Mouse (Mus musculus) regulatory T cell (primary cell): ENCODE data around the gene Lactbl1.

Experiments used
- in situ Hi-C: fragments of 300-600 bp; cut with MboI, MseI; formaldehyde crosslinking; loops from one replicate; pipeline ENCODE4 v1.15.1; 2025; ENCODE audit warnings: high pct_unique_total_duplicates

The Lactbl1 gene

DNA sequence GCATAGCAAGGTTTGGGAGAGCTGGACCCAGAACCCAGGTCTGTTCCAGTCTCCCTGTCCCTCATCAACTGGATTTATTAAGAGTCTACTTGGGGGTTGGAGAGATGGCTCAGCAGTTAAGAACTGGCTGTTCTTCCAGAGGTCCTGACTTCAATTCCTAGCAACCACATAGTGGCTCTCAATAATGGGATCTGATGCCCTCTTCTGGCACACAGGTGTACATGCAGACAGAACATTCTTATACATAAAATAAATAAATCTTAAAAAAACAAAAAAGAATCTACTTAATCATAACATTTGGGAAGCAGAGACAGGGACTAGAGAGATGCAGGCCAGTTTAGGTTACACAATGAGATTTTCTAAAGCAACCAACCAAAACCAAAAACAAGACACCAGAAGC is 13.6 kb downstream of the Lactbl1 start:
- in situ Hi-C loops, result no loop called here

DNA sequence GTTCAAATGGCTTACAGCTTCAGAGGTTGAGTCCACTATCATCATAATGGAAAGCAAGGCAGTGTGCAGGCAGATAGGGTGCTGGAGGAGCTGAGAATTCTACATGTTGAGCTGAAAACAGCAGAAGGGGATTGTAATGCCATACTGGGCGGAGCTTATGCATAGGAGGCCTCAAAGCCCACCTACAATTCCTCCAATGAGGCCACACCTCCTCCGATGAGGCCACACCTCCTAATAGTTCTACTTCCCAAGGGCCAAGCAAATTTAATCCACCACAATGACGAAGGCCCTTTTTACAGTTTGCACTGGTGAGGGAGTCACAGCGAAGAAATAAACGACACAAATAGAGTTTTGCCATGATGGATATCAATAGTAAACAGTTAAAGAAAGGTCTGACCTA is 14.1 kb downstream of the Lactbl1 start:
- in situ Hi-C loops, result no loop called here

- in situ Hi-C loops, result no loop called here
These were observed 14.7 kb downstream of the Lactbl1 start for GRCm38 (mm10) chr4:136636983-136637562.

- in situ Hi-C loops, result no loop called here
These were observed 15.3 kb downstream of the Lactbl1 start for GRCm38 (mm10) chr4:136637563-136638229.

DNA sequence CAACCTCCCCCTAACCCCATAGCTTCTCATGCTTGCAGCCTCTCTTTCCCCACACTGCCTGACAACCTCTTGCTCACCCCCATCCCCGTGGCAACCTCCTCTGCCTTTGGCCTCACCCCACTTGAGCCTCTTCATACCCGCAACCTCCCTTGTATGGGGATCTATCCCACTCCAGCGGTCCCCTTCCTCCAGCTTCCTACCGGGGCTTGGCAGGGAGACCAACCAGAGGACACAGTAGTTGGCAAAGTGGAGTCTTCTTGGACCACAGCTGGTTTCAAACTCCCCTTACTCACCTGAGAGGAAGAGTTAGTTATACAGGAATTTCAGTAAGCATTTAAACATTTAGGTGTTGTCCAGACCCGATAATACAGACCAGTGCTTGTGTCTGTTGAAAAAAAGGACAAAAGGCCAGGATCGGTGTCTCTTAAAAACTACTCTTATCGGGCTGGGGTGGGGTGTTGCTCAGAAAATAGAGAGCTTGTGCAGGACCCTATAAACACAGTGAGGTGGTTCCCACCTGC is 15.9 kb downstream of the Lactbl1 start:
- in situ Hi-C loops, result no loop called here

GRCm38 (mm10) chr4:136638890-136639289 is 16.5 kb downstream of the Lactbl1 start:
- in situ Hi-C loops, result no loop called here

DNA sequence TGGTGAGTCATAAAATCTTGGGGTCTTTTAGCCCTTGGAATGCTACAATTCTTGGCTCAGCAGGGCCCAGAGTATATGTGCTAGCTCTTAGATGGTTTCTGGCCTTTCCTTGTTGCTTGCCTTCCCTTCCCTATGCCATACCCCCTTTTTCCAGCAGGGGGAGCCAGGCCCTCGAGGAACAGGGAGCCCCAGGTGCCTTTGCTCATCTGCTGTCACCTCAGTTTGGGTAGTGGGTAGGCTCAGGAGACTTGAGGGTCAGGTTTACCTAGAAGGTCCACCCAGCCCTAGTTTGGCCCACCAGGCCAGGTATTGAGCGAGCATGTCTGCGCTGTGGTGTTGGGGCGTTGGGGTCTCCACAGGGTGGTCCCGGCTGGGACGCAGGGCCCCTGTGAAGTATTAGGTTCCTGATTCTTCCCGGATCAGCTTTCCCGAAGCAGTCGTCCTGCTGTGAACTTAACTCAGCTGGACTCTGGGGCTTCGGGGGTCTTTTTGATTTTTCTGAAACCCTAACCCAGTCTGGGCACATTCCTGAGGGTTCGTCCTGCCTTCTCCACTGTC is 26.6 kb downstream of the Lactbl1 start:
- in situ Hi-C loops, result no loop called here

DNA sequence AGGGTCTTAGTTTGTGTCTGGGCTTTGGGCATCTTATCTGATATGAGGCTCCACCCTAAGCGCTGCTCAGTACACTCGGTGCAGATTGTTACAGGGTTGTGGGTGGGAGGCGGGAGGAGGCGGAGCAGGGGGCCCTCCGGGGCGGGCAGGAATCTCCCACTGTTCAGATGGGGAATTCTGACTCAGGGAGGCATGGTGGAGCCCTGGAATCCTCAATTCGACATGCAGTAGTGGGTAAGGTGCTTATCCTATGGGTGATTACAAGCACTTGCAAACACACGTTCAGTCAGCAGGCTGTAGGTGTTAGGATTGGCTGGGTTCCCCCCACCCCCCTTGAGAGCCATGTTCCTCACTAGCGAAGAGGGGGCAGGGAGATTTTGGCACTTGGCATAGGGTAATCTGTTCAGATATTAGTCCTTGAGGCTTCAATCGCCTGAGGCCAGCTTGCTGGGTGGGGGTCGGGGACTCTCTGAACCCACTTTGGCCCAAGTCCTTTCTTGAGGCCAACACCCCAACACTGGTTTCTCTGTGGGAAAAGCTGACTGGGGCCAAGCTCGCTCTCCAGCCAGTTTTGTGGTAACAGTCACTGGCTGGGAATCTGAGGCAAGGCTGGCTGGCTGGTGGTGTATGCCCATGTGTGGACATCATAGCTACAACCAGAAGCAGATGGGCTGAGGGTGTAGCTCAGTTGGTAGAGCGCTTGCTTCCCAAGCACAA is 27.2 kb downstream of the Lactbl1 start:
- in situ Hi-C loops, result loop anchor here (25.0 kb wide), 1 partner anchor 1662 kb away; no protein-coding TSS in a partner anchor

- in situ Hi-C loops, result loop anchor here (25.0 kb wide), 1 partner anchor 1663 kb away; no protein-coding TSS in a partner anchor
These were observed 27.8 kb downstream of the Lactbl1 start for GRCm38 (mm10) chr4:136650261-136650660.

GRCm38 (mm10) chr4:136651357-136651811 is 29.0 kb downstream of the Lactbl1 start:
- in situ Hi-C loops, result loop anchor here (25.0 kb wide), 1 partner anchor 1664 kb away; no protein-coding TSS in a partner anchor

DNA sequence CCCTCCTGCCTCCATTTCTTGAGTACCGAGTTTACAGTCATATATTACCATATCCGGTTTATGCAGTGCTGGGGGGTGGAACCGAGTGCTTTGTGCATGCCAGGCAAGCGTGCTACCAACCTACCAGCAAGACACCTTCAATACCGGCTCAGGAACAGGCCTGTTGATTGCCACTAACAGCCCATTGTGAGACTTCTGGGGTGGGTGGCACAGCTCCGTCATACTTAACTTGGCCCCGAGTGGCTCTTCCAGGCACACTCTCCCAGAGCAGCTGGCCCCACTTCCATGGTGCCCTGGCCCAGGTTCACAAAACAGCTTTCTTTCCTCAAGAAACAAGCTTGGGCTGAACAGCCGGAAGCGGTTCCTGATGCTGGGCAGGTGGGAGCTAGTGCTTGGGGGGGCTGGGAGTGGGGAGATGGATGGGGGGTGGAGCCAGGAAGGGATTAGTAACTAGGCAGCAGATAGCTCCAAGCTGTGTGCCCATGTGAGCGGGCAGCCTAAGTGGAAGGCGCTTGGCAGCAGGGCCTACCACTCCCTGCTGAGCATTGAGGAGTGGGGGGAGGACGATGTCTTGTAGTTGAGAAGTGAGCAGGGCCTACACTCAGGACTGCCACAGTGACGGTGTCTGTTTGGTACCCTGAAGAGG is 29.6 kb downstream of the Lactbl1 start:
- in situ Hi-C loops, result loop anchor here (25.0 kb wide), 1 partner anchor 1665 kb away; no protein-coding TSS in a partner anchor

GRCm38 (mm10) chr4:136652528-136652910 is 30.1 kb downstream of the Lactbl1 start:
- in situ Hi-C loops, result loop anchor here (25.0 kb wide), 1 partner anchor 1665 kb away; no protein-coding TSS in a partner anchor

DNA sequence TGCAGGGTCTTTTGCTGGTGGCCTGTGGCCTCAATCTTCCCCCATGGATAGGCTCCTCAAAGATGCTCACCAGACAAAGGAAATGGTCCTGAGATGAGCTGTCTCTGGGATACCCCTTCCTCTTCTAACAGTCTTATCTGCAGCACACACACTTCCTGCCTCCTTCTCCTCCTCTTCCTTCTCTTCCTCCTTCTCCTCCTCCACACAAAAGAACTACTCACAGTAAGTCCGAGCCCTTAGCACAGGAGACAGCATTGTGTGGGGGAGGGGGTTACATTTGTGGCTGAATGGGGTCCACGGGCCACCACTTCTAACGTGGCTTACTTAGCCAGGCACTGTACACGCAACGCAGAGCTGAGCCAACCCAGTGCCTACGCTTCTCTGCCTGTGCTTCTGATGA is 30.6 kb downstream of the Lactbl1 start:
- in situ Hi-C loops, result loop anchor here (25.0 kb wide), 1 partner anchor 1666 kb away; no protein-coding TSS in a partner anchor

DNA sequence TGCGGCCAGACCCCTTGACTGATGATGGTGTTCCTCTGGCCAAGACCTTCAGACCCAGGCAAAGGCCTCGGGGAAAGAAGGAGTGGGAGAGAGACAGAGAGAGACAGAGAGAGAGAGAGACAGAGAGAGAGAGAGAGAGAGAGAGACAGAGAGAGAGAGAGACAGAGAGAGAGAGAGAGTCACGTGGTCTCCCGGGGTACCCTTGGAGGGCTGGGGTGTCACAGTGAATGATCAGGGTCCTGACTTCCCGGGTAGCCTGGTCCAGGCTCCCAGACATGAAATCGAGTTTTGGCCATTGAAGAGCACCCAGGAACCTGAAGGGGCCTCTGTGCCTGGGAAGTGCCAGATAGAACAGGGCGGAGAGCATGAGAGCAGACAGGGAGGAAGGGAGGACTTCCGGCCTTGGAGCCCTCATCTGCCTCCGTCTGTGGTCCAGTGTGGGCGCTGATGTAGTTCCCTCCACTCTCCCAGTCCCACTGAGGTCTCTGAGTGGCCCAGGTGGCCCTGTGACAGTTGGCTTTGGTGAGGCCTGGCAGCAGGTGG is 31.3 kb downstream of the Lactbl1 start:
- in situ Hi-C loops, result loop anchor here (25.0 kb wide), 1 partner anchor 1666 kb away; no protein-coding TSS in a partner anchor

DNA sequence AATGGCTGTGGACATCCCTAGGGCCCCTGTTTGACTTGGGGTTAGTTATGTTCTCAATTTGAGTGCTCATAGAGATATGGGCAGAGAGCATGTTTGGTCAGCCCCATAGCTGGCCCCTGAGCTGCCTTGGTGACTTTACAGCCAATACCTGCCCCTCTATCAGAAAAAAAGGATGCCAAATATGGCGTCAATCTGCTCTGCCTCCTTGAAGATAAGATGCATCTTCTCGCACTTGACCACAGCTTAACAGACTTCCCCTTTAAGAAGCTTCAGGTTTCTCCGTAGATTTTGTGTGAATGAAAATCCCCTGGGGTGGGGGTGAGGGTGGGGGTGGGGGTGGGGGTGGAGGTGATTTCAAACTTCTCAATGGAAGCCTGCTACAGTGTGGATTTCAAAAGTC is 35.5 kb downstream of the Lactbl1 start:
- in situ Hi-C loops, result loop anchor here (25.0 kb wide), 1 partner anchor 1671 kb away; no protein-coding TSS in a partner anchor

GRCm38 (mm10) chr4:136665068-136665467 is 42.6 kb downstream of the Lactbl1 start:
- in situ Hi-C loops, result loop anchor here (10.0 to 25.0 kb wide), 2 partner anchors 350 to 1678 kb away; no protein-coding TSS in a partner anchor

- in situ Hi-C loops, result loop anchor here (10.0 to 25.0 kb wide), 2 partner anchors 349 to 1679 kb away; no protein-coding TSS in a partner anchor
These were observed 43.6 kb downstream of the Lactbl1 start for GRCm38 (mm10) chr4:136666002-136666401.

DNA sequence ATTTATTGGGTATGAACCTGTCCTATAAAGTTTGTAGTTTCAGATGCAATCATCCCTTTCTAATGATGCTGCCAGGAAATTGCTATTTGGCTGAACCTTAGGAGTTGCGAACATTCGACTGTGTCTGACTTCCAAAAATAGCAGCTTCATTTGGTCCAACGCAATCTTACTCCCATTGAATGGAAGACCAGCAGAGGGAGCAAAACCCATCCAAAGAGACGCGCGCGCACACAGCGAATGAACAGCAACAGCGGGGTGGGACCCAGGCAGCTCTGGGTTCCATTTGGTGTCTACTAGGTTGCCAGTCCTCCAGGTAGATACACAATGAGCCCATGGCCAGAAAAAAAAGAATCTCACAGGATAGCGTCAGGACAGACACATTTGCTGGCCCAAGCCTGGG is 45.3 kb downstream of the Lactbl1 start:
- in situ Hi-C loops, result loop anchor here (10.0 to 25.0 kb wide), 2 partner anchors 347 to 1680 kb away; no protein-coding TSS in a partner anchor

- in situ Hi-C loops, result loop anchor here (25.0 kb wide), 1 partner anchor 1685 kb away; no protein-coding TSS in a partner anchor
These were observed 50.1 kb downstream of the Lactbl1 start for GRCm38 (mm10) chr4:136672335-136673090.

- in situ Hi-C loops, result loop anchor here (5.0 kb wide), 1 partner anchor 167 kb away; no protein-coding TSS in a partner anchor
These were observed 53.0 kb downstream of the Lactbl1 start for GRCm38 (mm10) chr4:136675439-136675838.
